Mouse (Mus musculus) C2C12 (cell line): ENCODE measurements around the gene Vrk3.

Experiments
- CEBPB ChIP-seq: IDR thresholded peaks from one replicate; pipeline ENCODE4 v1.6.1; 2011; ENCODE audit warnings: low read depth, mild to moderate bottlenecking, control low read depth, moderate library complexity
- CTCF ChIP-seq: IDR thresholded peaks from one replicate; pipeline ENCODE4 v1.5.1; 2011; ENCODE audit not compliant: control insufficient read depth, insufficient read depth, insufficient read length
- FOSL1 ChIP-seq: IDR thresholded peaks from one replicate; pipeline ENCODE4 v1.8.0; 2011; ENCODE audit warnings: mild to moderate bottlenecking, low read length; ENCODE audit not compliant: poor library complexity, insufficient read depth, severe bottlenecking
- MAX ChIP-seq: IDR thresholded peaks from one replicate; pipeline ENCODE4 v1.6.1; 2011; ENCODE audit warnings: mild to moderate bottlenecking, control low read depth
- MYOD1 ChIP-seq: IDR thresholded peaks from one replicate; pipeline ENCODE4 v1.6.1; 2011; ENCODE audit warnings: low read depth; ENCODE audit not compliant: control insufficient read depth, insufficient read length
- MYOG ChIP-seq: IDR thresholded peaks from one replicate; pipeline ENCODE4 v1.6.1; 2011; ENCODE audit not compliant: control insufficient read depth, insufficient read length; ENCODE audit errors: extremely low read depth
- USF1 ChIP-seq: IDR thresholded peaks from one replicate; pipeline ENCODE4 v1.6.1; 2011; ENCODE audit warnings: low read depth, mild to moderate bottlenecking, control low read depth, moderate library complexity

- TF ChIP-seq CTCF: no peak
- no peak for TF ChIP-seq CEBPB
- no peak for TF ChIP-seq MYOD1
- no peak for TF ChIP-seq FOSL1
- no peak for TF ChIP-seq MAX
- TF ChIP-seq USF1: no peak
- no peak for TF ChIP-seq MYOG
Observed at GRCm38 (mm10) chr7:44820525-44820924, 72.3 kb downstream of the Vrk3 start.
